Mouse (Mus musculus): ENCODE measurements at regions not wholly inside any gene's neighbourhood (a gene's known extent, or its start where the extent isn't known, plus 50 kb on each side); places are given as distances from the start of the nearest gene placed in this dataset.

GRCm38 (mm10) chr1:128819611-128820010, 227.5 kb upstream of the Cxcr4 start:
- Histone ChIP-seq H3K4me3 (no peak overlapping the region), H3K79me2 (ENCODE audit: control insufficient read depth, insufficient read depth) (no peaks in the 10 kb centered on the region), H3K27me3 (ENCODE audit: control insufficient read depth, insufficient read depth, insufficient read length) (no peaks in the 10 kb centered on the region), H3K36me3 (ENCODE audit: control insufficient read depth, insufficient read depth) (no peaks in the 10 kb centered on the region), H3ac (ENCODE audit: control insufficient read depth, insufficient read length) (no peak overlapping the region), H3K4me2 (ENCODE audit: low read depth) (no peak overlapping the region)
- TF ChIP-seq MYOD1 (IDR thresholded peaks at IDR 0.05; ENCODE audit: control insufficient read depth in 1 of 3, insufficient read length in 2 of 3, low read depth in 2 of 3) (no peak), TCF3 (IDR thresholded peaks at IDR 0.05; ENCODE audit: insufficient read length, low read depth) (no peak), CEBPB (IDR thresholded peaks at IDR 0.05; ENCODE audit: insufficient read depth, poor library complexity, severe bottlenecking) (no peak), MAX (IDR thresholded peaks at IDR 0.05; ENCODE audit: low read depth) (no peak), POLR2A (IDR thresholded peaks at IDR 0.05; ENCODE audit: insufficient read length, low read depth) (no peak), REST (IDR thresholded peaks at IDR 0.05; ENCODE audit: insufficient read depth, insufficient read length) (no peak), TCF12 (IDR thresholded peaks at IDR 0.05; ENCODE audit: insufficient read depth, poor library complexity, severe bottlenecking) (no peak), MYOG (IDR thresholded peaks at IDR 0.05; ENCODE audit: control insufficient read depth in 1 of 3, insufficient read depth in 1 of 3, insufficient read length in 2 of 3, low read depth in 2 of 3) (no peak), POLR2AphosphoS2 (IDR thresholded peaks at IDR 0.05; ENCODE audit: insufficient read length, low read depth) (no peak), USF1 (IDR thresholded peaks at IDR 0.05; ENCODE audit: low read depth) (no peak), E2F4 (IDR thresholded peaks at IDR 0.05; ENCODE audit: insufficient read depth) (no peak)

GRCm38 (mm10) chr1:128813379-128813778, 221.3 kb upstream of the Cxcr4 start:
- Histone ChIP-seq H3K4me3 (no peak overlapping the region), H3K4me2 (ENCODE audit: low read depth) (no peak overlapping the region), H3K27me3 (ENCODE audit: control insufficient read depth, insufficient read depth, insufficient read length) (no peaks in the 10 kb centered on the region), H3K36me3 (ENCODE audit: control insufficient read depth, insufficient read depth) (no peaks in the 10 kb centered on the region), H3ac (ENCODE audit: control insufficient read depth, insufficient read length) (no peak overlapping the region), H3K79me2 (ENCODE audit: control insufficient read depth, insufficient read depth) (no peaks in the 10 kb centered on the region)
- TF ChIP-seq REST (IDR thresholded peaks at IDR 0.05; ENCODE audit: insufficient read depth, insufficient read length) = no peak
- TF ChIP-seq TCF12 (IDR thresholded peaks at IDR 0.05; ENCODE audit: insufficient read depth, poor library complexity, severe bottlenecking) = no peak
- no peak for TF ChIP-seq E2F4 (IDR thresholded peaks at IDR 0.05; ENCODE audit: insufficient read depth)
- no peak for TF ChIP-seq SRF (IDR thresholded peaks at IDR 0.05; ENCODE audit: control insufficient read depth, insufficient read length, low read depth)
- no peak for TF ChIP-seq MAX (IDR thresholded peaks at IDR 0.05; ENCODE audit: low read depth)
- no peak for TF ChIP-seq MYOG (IDR thresholded peaks at IDR 0.05; ENCODE audit: control insufficient read depth in 1 of 3, insufficient read depth in 1 of 3, insufficient read length in 2 of 3, low read depth in 2 of 3)
- no peak for TF ChIP-seq USF1 (IDR thresholded peaks at IDR 0.05; ENCODE audit: low read depth)
- TF ChIP-seq CEBPB (IDR thresholded peaks at IDR 0.05; ENCODE audit: insufficient read depth, poor library complexity, severe bottlenecking) = no peak
- TF ChIP-seq POLR2AphosphoS2 (IDR thresholded peaks at IDR 0.05; ENCODE audit: insufficient read length, low read depth) = no peak

GRCm38 (mm10) chr1:128810860-128811259, 218.8 kb upstream of the Cxcr4 start:
- Histone ChIP-seq H3ac (ENCODE audit: control insufficient read depth, insufficient read length) (no peak overlapping the region), H3K79me2 (ENCODE audit: control insufficient read depth, insufficient read depth) (no peaks in the 10 kb centered on the region), H3K27me3 (ENCODE audit: control insufficient read depth, insufficient read depth, insufficient read length) (no peaks in the 10 kb centered on the region), H3K4me3 (no peak overlapping the region), H3K4me2 (ENCODE audit: low read depth) (no peak overlapping the region), H3K36me3 (ENCODE audit: control insufficient read depth, insufficient read depth) (no peaks in the 10 kb centered on the region)
- no peak for TF ChIP-seq TCF3 (IDR thresholded peaks at IDR 0.05; ENCODE audit: insufficient read length, low read depth)
- TF ChIP-seq MAX (IDR thresholded peaks at IDR 0.05; ENCODE audit: low read depth) = no peak
- TF ChIP-seq REST (IDR thresholded peaks at IDR 0.05; ENCODE audit: insufficient read depth, insufficient read length) = no peak
- no peak for TF ChIP-seq E2F4 (IDR thresholded peaks at IDR 0.05; ENCODE audit: insufficient read depth)
- TF ChIP-seq CEBPB (IDR thresholded peaks at IDR 0.05; ENCODE audit: insufficient read depth, poor library complexity, severe bottlenecking) = no peak
- no peak for TF ChIP-seq MYOD1 (IDR thresholded peaks at IDR 0.05; ENCODE audit: control insufficient read depth in 1 of 3, insufficient read length in 2 of 3, low read depth in 2 of 3)
- no peak for TF ChIP-seq TCF12 (IDR thresholded peaks at IDR 0.05; ENCODE audit: insufficient read depth, poor library complexity, severe bottlenecking)
- TF ChIP-seq MYOG (IDR thresholded peaks at IDR 0.05; ENCODE audit: control insufficient read depth in 1 of 3, insufficient read depth in 1 of 3, insufficient read length in 2 of 3, low read depth in 2 of 3) = no peak
- no peak for TF ChIP-seq SRF (IDR thresholded peaks at IDR 0.05; ENCODE audit: control insufficient read depth, insufficient read length, low read depth)
- TF ChIP-seq POLR2AphosphoS2 (IDR thresholded peaks at IDR 0.05; ENCODE audit: insufficient read length, low read depth) = no peak

GRCm38 (mm10) chr1:128810094-128810493, 218.0 kb upstream of the Cxcr4 start:
- Histone ChIP-seq H3K4me3 (no peak overlapping the region), H3K27me3 (ENCODE audit: control insufficient read depth, insufficient read depth, insufficient read length) (no peaks in the 10 kb centered on the region), H3K4me2 (ENCODE audit: low read depth) (no peak overlapping the region), H3K36me3 (ENCODE audit: control insufficient read depth, insufficient read depth) (no peaks in the 10 kb centered on the region), H3K79me2 (ENCODE audit: control insufficient read depth, insufficient read depth) (no peaks in the 10 kb centered on the region), H3ac (ENCODE audit: control insufficient read depth, insufficient read length) (no peak overlapping the region)
- no peak for TF ChIP-seq SRF (IDR thresholded peaks at IDR 0.05; ENCODE audit: control insufficient read depth, insufficient read length, low read depth)
- no peak for TF ChIP-seq E2F4 (IDR thresholded peaks at IDR 0.05; ENCODE audit: insufficient read depth)
- no peak for TF ChIP-seq MYOG (IDR thresholded peaks at IDR 0.05; ENCODE audit: control insufficient read depth in 1 of 3, insufficient read depth in 1 of 3, insufficient read length in 2 of 3, low read depth in 2 of 3)
- no peak for TF ChIP-seq USF1 (IDR thresholded peaks at IDR 0.05; ENCODE audit: low read depth)
- TF ChIP-seq POLR2AphosphoS2 (IDR thresholded peaks at IDR 0.05; ENCODE audit: insufficient read length, low read depth) = no peak
- no peak for TF ChIP-seq TCF3 (IDR thresholded peaks at IDR 0.05; ENCODE audit: insufficient read length, low read depth)
- TF ChIP-seq MYOD1 (IDR thresholded peaks at IDR 0.05; ENCODE audit: control insufficient read depth in 1 of 3, insufficient read length in 2 of 3, low read depth in 2 of 3) = no peak
- TF ChIP-seq CEBPB (IDR thresholded peaks at IDR 0.05; ENCODE audit: insufficient read depth, poor library complexity, severe bottlenecking) = no peak
- no peak for TF ChIP-seq REST (IDR thresholded peaks at IDR 0.05; ENCODE audit: insufficient read depth, insufficient read length)
- TF ChIP-seq TCF12 (IDR thresholded peaks at IDR 0.05; ENCODE audit: insufficient read depth, poor library complexity, severe bottlenecking) = no peak
- TF ChIP-seq POLR2A (IDR thresholded peaks at IDR 0.05; ENCODE audit: insufficient read length, low read depth) = no peak
- TF ChIP-seq MAX (IDR thresholded peaks at IDR 0.05; ENCODE audit: low read depth) = no peak

Data from myocyte (in vitro differentiated cells).